Mouse (Mus musculus) heart, adult 2 months (tissue): ENCODE results near the gene Hist1h3b.

Source experiments
- CTCF ChIP-seq: fragments of 200-600 bp; IDR thresholded peaks from 2 replicates; pipeline ENCODE4 v1.8.1; 2022; ENCODE audit warnings: antibody characterized with exemption, mild to moderate bottlenecking, moderate library complexity
- POLR2A ChIP-seq: fragments of 200-500 bp; IDR thresholded peaks from 2 replicates; pipeline ENCODE4 v1.6.1; 2011; ENCODE audit warnings: mild to moderate bottlenecking, low read depth, low read length, control low read depth; ENCODE audit not compliant: insufficient read depth

DNA sequence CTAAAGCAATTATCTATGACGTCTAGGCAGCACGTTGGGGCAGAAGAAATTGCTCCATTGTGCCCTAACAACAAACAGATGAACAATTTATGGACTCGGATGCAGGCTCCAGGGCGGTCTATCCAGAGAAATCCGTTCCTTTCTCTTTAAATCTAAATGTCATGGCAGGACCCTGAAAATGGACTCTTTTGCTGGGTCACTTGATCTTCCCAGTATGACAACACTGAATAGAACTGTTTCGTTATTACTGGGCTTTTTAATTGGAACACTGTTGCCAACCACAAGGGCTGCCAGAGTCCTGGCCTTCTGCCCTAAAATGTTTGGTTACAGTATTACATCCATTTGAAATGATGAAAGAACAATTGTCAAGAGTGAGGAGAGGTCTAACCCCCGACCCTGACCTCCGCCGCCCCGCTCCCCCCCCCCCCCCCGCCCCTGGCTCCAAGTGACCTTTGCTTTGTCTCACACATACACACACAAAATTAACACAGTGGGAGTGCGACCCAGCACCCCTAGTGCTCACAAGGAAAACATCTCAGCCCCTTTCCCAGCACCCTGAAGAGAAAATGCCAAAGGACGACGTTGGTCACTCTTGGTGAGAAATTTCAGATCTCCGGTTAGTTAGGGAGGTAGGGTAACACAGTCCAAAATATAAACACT, 42.2 kb upstream of the Hist1h3b start:
- no peak for TF ChIP-seq POLR2A
- no peak for TF ChIP-seq CTCF
